Mouse (Mus musculus) mammary gland, adult 2 months (tissue): ENCODE measurements around the gene Phf8. TPM values are rescaled to one million over a fixed set of nuclear protein-coding genes. Genes with fewer than 3 reads are reported as not detected.

Source experiments
- polyA plus RNA-seq: library from polyadenylated mRNA; depleted of rRNA; stranded (reverse); fragments of >200 nt; gene quantifications from 2 replicates; pipeline ENCODE4 v1.2.3, GENCODE M21; 2012; ENCODE audit warnings: low replicate concordance; rRNA removed

The Phf8 gene
- 10.8 and 20.0 TPM in 2 replicates for polyA plus RNA-seq

GRCm38 (mm10) chrX:151520458-151521322 lies at the start of gene Phf8:
Gene Phf8, plus strand, starts transcription at chrX:151520672.

Other genes with a start within 250 kb of the Phf8 start
- gene Fam120c, start 176.5 kb upstream of the Phf8 start, polyA plus RNA-seq, result 5.0 and 5.2 TPM in 2 replicates